Mouse (Mus musculus) kidney, postnatal 36 days (tissue): Measurements from ENCODE around the gene Gcm2.

ENCODE experiments used
- DNase-seq, 2 experiments: peaks; one replicate each; pipeline ENCODE4 v3.0.0; 2021 to 2022; ENCODE audit warnings: mixed read lengths in 2 of 2

The Gcm2 gene

GRCm38 (mm10) chr13:41110935-41111334 lies at the start of gene Gcm2:
TSS of gene Gcm2 (minus strand) at chr13:41111035.
- no peak for DNase-seq

- no peak for DNase-seq
Observed at GRCm38 (mm10) chr13:41158426-41158825, 47.6 kb upstream of the Gcm2 start.

GRCm38 (mm10) chr13:41153146-41153545 lies 42.3 kb upstream of the Gcm2 start:
- no peak for DNase-seq

GRCm38 (mm10) chr13:41146271-41146670 lies 35.4 kb upstream of the Gcm2 start:
- DNase-seq, result peak; percentile 57 to 85

GRCm38 (mm10) chr13:41145433-41145970 lies 34.7 kb upstream of the Gcm2 start:
- DNase-seq, result no peak

- peak; percentile 72 to 90 for DNase-seq
Observed at GRCm38 (mm10) chr13:41134901-41135300, 24.1 kb upstream of the Gcm2 start.

- DNase-seq, result no peak
Observed at GRCm38 (mm10) chr13:41129061-41129460, 18.2 kb upstream of the Gcm2 start.

- no peak for DNase-seq
Observed at GRCm38 (mm10) chr13:41128326-41128725, 17.5 kb upstream of the Gcm2 start.

- DNase-seq, result no peak
Observed at GRCm38 (mm10) chr13:41123666-41124225, 12.9 kb upstream of the Gcm2 start.

- DNase-seq, result no peak
Observed at GRCm38 (mm10) chr13:41119152-41119945, 8.5 kb upstream of the Gcm2 start.

GRCm38 (mm10) chr13:41113940-41114339 lies 3.1 kb upstream of the Gcm2 start, which contains the start of gene Sycp2l:
TSS of gene Sycp2l (plus strand) at chr13:41114307.
- peak in 1 of 2 experiments; percentile 12 for DNase-seq

- DNase-seq, result no peak
Observed at GRCm38 (mm10) chr13:41105541-41105940, 5.3 kb downstream of the Gcm2 start.

- DNase-seq, result no peak
Observed at GRCm38 (mm10) chr13:41103841-41104525, 6.9 kb downstream of the Gcm2 start.

GRCm38 (mm10) chr13:41100031-41100430 lies 10.8 kb downstream of the Gcm2 start:
- no peak for DNase-seq

GRCm38 (mm10) chr13:41098325-41098724 lies 12.5 kb downstream of the Gcm2 start:
- no peak for DNase-seq

- peak in 1 of 2 experiments; percentile 21 for DNase-seq
Observed at GRCm38 (mm10) chr13:41097324-41098058, 13.3 kb downstream of the Gcm2 start.

- no peak for DNase-seq
Observed at GRCm38 (mm10) chr13:41094160-41094559, 16.7 kb downstream of the Gcm2 start.

- no peak for DNase-seq
Observed at GRCm38 (mm10) chr13:41091271-41091670, 19.6 kb downstream of the Gcm2 start.

GRCm38 (mm10) chr13:41088746-41089145 lies 22.1 kb downstream of the Gcm2 start:
- DNase-seq, result no peak

GRCm38 (mm10) chr13:41085140-41085539 lies 25.7 kb downstream of the Gcm2 start:
- no peak for DNase-seq

GRCm38 (mm10) chr13:41084521-41084920 lies 26.3 kb downstream of the Gcm2 start:
- no peak for DNase-seq

GRCm38 (mm10) chr13:41080700-41081099 lies 30.1 kb downstream of the Gcm2 start:
- no peak for DNase-seq

GRCm38 (mm10) chr13:41079859-41080258 lies 31.0 kb downstream of the Gcm2 start:
- no peak for DNase-seq
